Mouse (Mus musculus): Measurements from ENCODE around the gene Zfp787. TPM values are rescaled to one million over a fixed set of nuclear protein-coding genes. Genes with fewer than 3 reads are reported as not detected.

Gene Zfp787
- 45.1 and 57.5 TPM in 2 replicates for polyA plus RNA-seq (2012; rRNA removed; ENCODE audit: low replicate concordance)

DNA sequence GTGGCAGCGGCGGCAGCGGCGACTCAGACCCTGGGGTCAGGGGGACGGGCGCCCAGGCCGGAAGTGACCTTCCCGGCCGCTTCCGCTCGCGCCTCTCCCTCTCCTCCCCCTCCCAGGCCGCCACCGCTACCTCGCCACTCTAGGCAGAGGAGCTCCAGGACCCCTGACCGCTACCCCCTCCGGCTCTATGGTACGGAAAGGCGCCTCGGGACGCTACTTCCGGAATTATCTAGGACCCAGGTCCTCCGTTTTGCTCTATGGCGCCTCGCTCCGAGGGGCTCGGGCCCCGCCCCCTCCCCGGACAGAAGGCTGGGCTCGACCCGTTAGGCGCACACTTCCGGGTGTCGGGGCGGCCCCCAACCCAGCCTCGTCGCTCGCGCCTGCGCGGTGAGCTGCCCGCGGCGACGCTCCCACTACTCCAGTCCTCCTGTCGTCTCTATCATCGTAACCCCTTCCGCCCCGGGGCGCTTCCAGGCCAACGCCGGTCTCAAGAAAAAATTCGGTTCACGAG, at the start of gene Zfp787:
TSS of gene Zfp787 (minus strand) at position 97 of the 511 bp plus-strand sequence.

DNA sequence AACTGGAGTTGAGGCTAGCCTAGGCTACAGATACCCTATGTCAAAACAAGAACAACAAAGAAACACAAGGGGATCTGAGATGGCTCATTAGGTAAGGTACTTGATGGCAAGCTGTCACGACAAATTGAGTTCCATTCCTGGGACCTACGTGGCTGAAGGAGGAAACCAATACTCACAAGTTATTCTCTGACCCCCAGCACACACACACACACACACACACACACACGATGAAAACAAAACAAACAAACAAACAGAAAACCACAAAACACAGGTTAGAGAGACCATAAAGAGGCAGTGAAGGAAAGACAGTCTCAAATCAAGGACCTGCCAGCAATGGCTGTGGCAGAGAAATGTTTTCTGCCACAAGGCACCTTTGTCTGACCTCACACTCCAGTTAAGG, 41.0 kb upstream of the Zfp787 start, which contains the start of gene Galp:
TSS of gene Galp (plus strand) at position 301 of the 400 bp plus-strand sequence.

DNA sequence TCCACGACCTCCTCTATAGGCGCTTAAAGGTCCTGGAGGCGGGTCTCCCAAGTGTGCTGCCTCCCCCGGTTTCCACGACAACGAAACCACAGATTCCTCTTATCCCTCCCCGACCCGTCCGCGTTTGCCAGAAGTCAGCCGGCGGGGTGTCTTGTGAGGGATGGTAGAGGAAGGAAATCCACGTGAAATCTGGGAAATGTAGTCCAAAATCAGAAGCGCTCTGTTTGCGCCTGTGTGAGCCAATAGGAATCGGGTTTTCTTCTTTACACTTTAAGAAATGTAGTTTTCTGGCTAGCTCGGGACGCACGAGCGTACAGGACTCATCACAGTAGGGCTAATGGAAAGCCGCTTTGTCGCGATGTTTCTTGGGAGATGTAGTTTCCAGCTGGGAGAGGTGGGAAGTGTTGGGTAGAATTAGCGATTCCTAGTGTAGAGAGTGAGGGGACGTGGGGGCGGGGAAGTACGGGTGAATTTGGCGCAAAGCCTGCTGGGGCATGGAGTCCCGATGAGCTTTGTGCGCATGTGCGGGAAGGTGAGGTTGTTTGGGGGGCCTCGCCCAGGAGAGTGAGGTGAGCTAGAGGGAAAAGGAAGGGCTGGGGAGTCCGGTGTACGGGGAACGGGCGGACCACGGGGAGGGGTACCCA, 16.3 kb upstream of the Zfp787 start, which contains the start of gene Zfp444:
TSS of gene Zfp444 (plus strand) at position 221 of the 644 bp plus-strand sequence.

Other genes with a start within 250 kb of the Zfp787 start
- gene Vmn1r65, start 145.0 kb downstream of the Zfp787 start, polyA plus RNA-seq (2012; rRNA removed; ENCODE audit: low replicate concordance) = not detected in 2 replicates
- not detected in 2 replicates for gene Nlrp4c, start 110.8 kb downstream of the Zfp787 start, polyA plus RNA-seq (2012; rRNA removed; ENCODE audit: low replicate concordance)
- gene Zfp444, start 16.2 kb upstream of the Zfp787 start, polyA plus RNA-seq (2012; rRNA removed; ENCODE audit: low replicate concordance) = 17.5 and 42.8 TPM in 2 replicates
- not detected in 2 replicates for gene Galp, start 41.1 kb upstream of the Zfp787 start, polyA plus RNA-seq (2012; rRNA removed; ENCODE audit: low replicate concordance)
- gene Zscan5b, start 66.3 kb upstream of the Zfp787 start, polyA plus RNA-seq (2012; rRNA removed; ENCODE audit: low replicate concordance) = not detected in 2 replicates
- gene Epp13, start 96.7 kb upstream of the Zfp787 start, polyA plus RNA-seq (2012; rRNA removed; ENCODE audit: low replicate concordance) = not detected in 2 replicates
- 0.12 TPM in 1 of 2 replicates, not detected in the other for gene Zfp667, start 130.6 kb upstream of the Zfp787 start, polyA plus RNA-seq (2012; rRNA removed; ENCODE audit: low replicate concordance)
- not detected in 2 replicates for gene Zfp583, start 175.3 kb upstream of the Zfp787 start, polyA plus RNA-seq (2012; rRNA removed; ENCODE audit: low replicate concordance)
- not detected in 2 replicates for gene Gm3854, start 187.8 kb upstream of the Zfp787 start, polyA plus RNA-seq (2012; rRNA removed; ENCODE audit: low replicate concordance)
- 0.02 TPM in 1 of 2 replicates, not detected in the other for gene Zfp78, start 207.3 kb upstream of the Zfp787 start, polyA plus RNA-seq (2012; rRNA removed; ENCODE audit: low replicate concordance)
- gene Zfp28, start 227.3 kb upstream of the Zfp787 start, polyA plus RNA-seq (2012; rRNA removed; ENCODE audit: low replicate concordance) = 0.18 and 0.23 TPM in 2 replicates
- gene Smim17, start 242.7 kb upstream of the Zfp787 start, polyA plus RNA-seq (2012; rRNA removed; ENCODE audit: low replicate concordance) = not detected in 2 replicates